Mouse (Mus musculus): ENCODE results near the gene Kctd8. TPM values are rescaled to one million over a fixed set of nuclear protein-coding genes. Genes with fewer than 3 reads are reported as not detected.

Gene Kctd8
- 4.9 and 5.7 TPM in 2 replicates for polyA plus RNA-seq (2016; fragmentation: Nextera tagmentation; extraction: Ambion mirVana)

GRCm38 (mm10) chr5:69340919-69341801 lies at the start of gene Kctd8:
TSS of gene Kctd8 (minus strand) at chr5:69341679.
- H3K36me3 ChIP-seq = no peaks in the 10 kb centered on the region
- H3K4me3 ChIP-seq = peak within 1 kb of the TSS; percentile 61
- no peaks in the 10 kb centered on the region for H3K9me3 ChIP-seq
- H3K4me2 ChIP-seq (replicated peaks) = peak within 1 kb of the TSS; percentile 88
- H3K4me1 ChIP-seq = peaks cover 11% of the 10 kb centered on the region; the same call in 1 of the 2 replicates
- H3K27me3 ChIP-seq = peaks cover 24% of the 10 kb centered on the region
- WGBS = under 1% methylated on average over 80 of the region's 87 CpGs
- H3K9ac ChIP-seq (replicated peaks) = peak within 1 kb of the TSS; percentile 53
- peak; percentile 94 for ATAC-seq (ENCODE audit: low FRiP score, low read depth)
- peak within 1 kb of the TSS; percentile 42 for H3K27ac ChIP-seq (replicated peaks)

- H3K27me3 ChIP-seq = no peaks in the 10 kb centered on the region
- no peak for ATAC-seq (ENCODE audit: low FRiP score, low read depth)
- no peak overlapping the region for H3K27ac ChIP-seq (replicated peaks)
- H3K9me3 ChIP-seq = no peaks in the 10 kb centered on the region
- no peak overlapping the region for H3K4me2 ChIP-seq (replicated peaks)
- WGBS = 90% methylated on average over 4 of the region's 4 CpGs
- H3K4me3 ChIP-seq = no peak overlapping the region
- no peaks in the 10 kb centered on the region for H3K4me1 ChIP-seq
- H3K36me3 ChIP-seq = no peaks in the 10 kb centered on the region
- no peak overlapping the region for H3K9ac ChIP-seq (replicated peaks)
These were observed 37.6 kb upstream of the Kctd8 start for GRCm38 (mm10) chr5:69379072-69379471.

GRCm38 (mm10) chr5:69350596-69350995 lies 9.1 kb upstream of the Kctd8 start:
- 71% methylated on average over 3 of the region's 3 CpGs for WGBS
- ATAC-seq (ENCODE audit: low FRiP score, low read depth) = no peak
- H3K9ac ChIP-seq (replicated peaks) = no peak overlapping the region
- no peak overlapping the region for H3K4me3 ChIP-seq
- no peaks in the 10 kb centered on the region for H3K9me3 ChIP-seq
- no peak overlapping the region for H3K4me2 ChIP-seq (replicated peaks)
- no peaks in the 10 kb centered on the region for H3K36me3 ChIP-seq
- H3K27me3 ChIP-seq = no peaks in the 10 kb centered on the region
- no peaks in the 10 kb centered on the region for H3K4me1 ChIP-seq
- H3K27ac ChIP-seq (replicated peaks) = no peak overlapping the region

- Histone ChIP-seq H3K9me3 (no peaks in the 10 kb centered on the region), H3K4me2 (replicated peaks) (peak overlapping the region; percentile 88), H3K4me3 (peak overlapping the region; percentile 61), H3K27ac (replicated peaks) (peak overlapping the region; percentile 42; the same call in 1 of the 2 replicates), H3K27me3 (peaks cover 24% of the 10 kb centered on the region), H3K36me3 (no peaks in the 10 kb centered on the region), H3K4me1 (peaks cover 11% of the 10 kb centered on the region; the same call in 1 of the 2 replicates), H3K9ac (replicated peaks) (peak overlapping the region; percentile 53)
- peak; percentile 56 for ATAC-seq (ENCODE audit: low FRiP score, low read depth)
- WGBS = 1% methylated on average over 44 of the region's 44 CpGs
These were observed 1.2 kb downstream of the Kctd8 start for GRCm38 (mm10) chr5:69340102-69340918.

GRCm38 (mm10) chr5:69339623-69339970 lies 1.9 kb downstream of the Kctd8 start:
- peak overlapping the region; percentile 88 for H3K4me2 ChIP-seq (replicated peaks)
- no peak for ATAC-seq (ENCODE audit: low FRiP score, low read depth)
- H3K27me3 ChIP-seq = peaks cover 24% of the 10 kb centered on the region
- peaks cover 11% of the 10 kb centered on the region; the same call in 1 of the 2 replicates for H3K4me1 ChIP-seq
- no peaks in the 10 kb centered on the region for H3K36me3 ChIP-seq
- peak overlapping the region; percentile 61 for H3K4me3 ChIP-seq
- WGBS = 73% methylated on average over 6 of the region's 6 CpGs
- no peaks in the 10 kb centered on the region for H3K9me3 ChIP-seq
- no peak overlapping the region for H3K27ac ChIP-seq (replicated peaks)
- H3K9ac ChIP-seq (replicated peaks) = no peak overlapping the region

- Histone ChIP-seq H3K4me2 (replicated peaks) (peak overlapping the region; percentile 88), H3K27ac (replicated peaks) (no peak overlapping the region), H3K9me3 (no peaks in the 10 kb centered on the region), H3K27me3 (peaks cover 24% of the 10 kb centered on the region), H3K4me1 (peaks cover 11% of the 10 kb centered on the region; the same call in 1 of the 2 replicates), H3K9ac (replicated peaks) (no peak overlapping the region), H3K36me3 (no peaks in the 10 kb centered on the region), H3K4me3 (peak overlapping the region; percentile 61)
- WGBS = 45% methylated on average over 4 of the region's 4 CpGs
- no peak for ATAC-seq (ENCODE audit: low FRiP score, low read depth)
These were observed 2.4 kb downstream of the Kctd8 start for GRCm38 (mm10) chr5:69338916-69339622.

- no peak overlapping the region for H3K27ac ChIP-seq (replicated peaks)
- no peak overlapping the region for H3K4me3 ChIP-seq
- no peak for ATAC-seq (ENCODE audit: low FRiP score, low read depth)
- H3K27me3 ChIP-seq = no peaks in the 10 kb centered on the region
- H3K4me2 ChIP-seq (replicated peaks) = no peak overlapping the region
- 69% methylated on average over 4 of the region's 4 CpGs for WGBS
- no peak overlapping the region for H3K9ac ChIP-seq (replicated peaks)
- H3K9me3 ChIP-seq = no peaks in the 10 kb centered on the region
- H3K36me3 ChIP-seq = no peaks in the 10 kb centered on the region
- H3K4me1 ChIP-seq = peaks cover 4% of the 10 kb centered on the region
These were observed 13.9 kb downstream of the Kctd8 start for GRCm38 (mm10) chr5:69327561-69327960.

- Histone ChIP-seq H3K27ac (replicated peaks) (no peak overlapping the region), H3K9me3 (no peaks in the 10 kb centered on the region), H3K27me3 (no peaks in the 10 kb centered on the region), H3K4me1 (peaks cover 4% of the 10 kb centered on the region), H3K36me3 (no peaks in the 10 kb centered on the region), H3K4me2 (replicated peaks) (no peak overlapping the region), H3K9ac (replicated peaks) (no peak overlapping the region), H3K4me3 (no peak overlapping the region)
- WGBS = 42% methylated on average over 12 of the region's 12 CpGs
- ATAC-seq (ENCODE audit: low FRiP score, low read depth) = no peak
These were observed 16.8 kb downstream of the Kctd8 start for GRCm38 (mm10) chr5:69324566-69325230.

- 90% methylated on average over 7 of the region's 7 CpGs for WGBS
- no peaks in the 10 kb centered on the region for H3K4me1 ChIP-seq
- H3K4me3 ChIP-seq = no peak overlapping the region
- no peaks in the 10 kb centered on the region for H3K36me3 ChIP-seq
- H3K27me3 ChIP-seq = no peaks in the 10 kb centered on the region
- no peak overlapping the region for H3K4me2 ChIP-seq (replicated peaks)
- no peaks in the 10 kb centered on the region for H3K9me3 ChIP-seq
- no peak overlapping the region for H3K27ac ChIP-seq (replicated peaks)
- no peak for ATAC-seq (ENCODE audit: low FRiP score, low read depth)
- no peak overlapping the region for H3K9ac ChIP-seq (replicated peaks)
These were observed 28.9 kb downstream of the Kctd8 start for GRCm38 (mm10) chr5:69312611-69313010.

GRCm38 (mm10) chr5:69301665-69302064 lies 39.8 kb downstream of the Kctd8 start:
- Histone ChIP-seq H3K4me3 (no peak overlapping the region), H3K27me3 (no peaks in the 10 kb centered on the region), H3K9me3 (no peaks in the 10 kb centered on the region), H3K4me2 (replicated peaks) (no peak overlapping the region), H3K4me1 (no peaks in the 10 kb centered on the region), H3K36me3 (no peaks in the 10 kb centered on the region), H3K27ac (replicated peaks) (no peak overlapping the region), H3K9ac (replicated peaks) (no peak overlapping the region)
- ATAC-seq (ENCODE audit: low FRiP score, low read depth) = no peak
- WGBS = 56% methylated on average over 1 of the region's 1 CpGs

GRCm38 (mm10) chr5:69292353-69292752 lies 49.1 kb downstream of the Kctd8 start:
- no peak for ATAC-seq (ENCODE audit: low FRiP score, low read depth)
- H3K4me1 ChIP-seq = no peaks in the 10 kb centered on the region
- no peak overlapping the region for H3K27ac ChIP-seq (replicated peaks)
- WGBS = 80% methylated on average over 6 of the region's 6 CpGs
- H3K36me3 ChIP-seq = no peaks in the 10 kb centered on the region
- no peak overlapping the region for H3K4me2 ChIP-seq (replicated peaks)
- H3K9me3 ChIP-seq = no peaks in the 10 kb centered on the region
- no peak overlapping the region for H3K4me3 ChIP-seq
- H3K9ac ChIP-seq (replicated peaks) = no peak overlapping the region
- H3K27me3 ChIP-seq = no peaks in the 10 kb centered on the region

All from midbrain, embryonic 12.5 days (tissue).